Mouse (Mus musculus): Measurements from ENCODE around the gene Ino80.
A peak's percentile ranks its signal among the peaks of the same experiment; 100 is the strongest.

The Ino80 gene

DNA sequence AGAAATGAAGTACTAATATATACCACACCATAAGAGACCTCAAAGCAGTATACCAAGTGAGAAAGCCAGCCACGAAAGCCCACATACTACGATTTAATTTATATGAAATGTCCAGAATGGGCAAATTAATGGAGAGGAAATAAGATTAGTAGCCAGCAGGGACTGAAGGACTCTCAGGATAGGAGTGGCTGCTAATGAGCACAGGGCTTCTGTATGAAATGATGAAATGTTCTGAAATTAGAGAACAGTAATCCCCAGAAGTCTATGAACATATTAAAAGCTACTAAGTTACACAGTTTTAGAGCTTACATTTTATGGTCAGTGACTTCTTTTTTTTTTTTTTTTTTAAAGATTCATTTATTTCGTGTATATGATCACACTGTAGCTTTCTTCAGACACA lies 22.9 kb downstream of the Ino80 start:
- no peak for DNase-seq (ENCODE audit: low spot score in 2 of 2)

DNA sequence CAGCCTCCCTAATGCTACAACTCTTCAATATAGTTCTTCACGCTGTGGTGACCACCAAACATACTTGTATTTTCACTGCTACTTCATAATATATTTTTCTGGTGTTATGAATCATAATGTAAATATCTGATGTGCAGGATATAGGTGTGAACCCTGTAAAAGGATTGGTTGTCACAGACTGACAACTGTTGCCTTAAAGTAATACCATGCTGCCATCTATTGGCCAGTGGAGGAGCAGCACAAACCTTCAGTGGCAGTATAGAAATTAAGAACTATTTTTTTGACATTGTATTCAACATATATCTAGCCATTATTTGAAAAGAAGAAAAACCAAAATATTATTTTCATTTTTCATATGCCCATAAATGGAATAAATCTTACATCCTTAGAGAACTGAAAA lies 40.5 kb downstream of the Ino80 start:
- peak in 1 of 2 experiments; percentile 49 for DNase-seq (ENCODE audit: low spot score in 2 of 2)

DNA sequence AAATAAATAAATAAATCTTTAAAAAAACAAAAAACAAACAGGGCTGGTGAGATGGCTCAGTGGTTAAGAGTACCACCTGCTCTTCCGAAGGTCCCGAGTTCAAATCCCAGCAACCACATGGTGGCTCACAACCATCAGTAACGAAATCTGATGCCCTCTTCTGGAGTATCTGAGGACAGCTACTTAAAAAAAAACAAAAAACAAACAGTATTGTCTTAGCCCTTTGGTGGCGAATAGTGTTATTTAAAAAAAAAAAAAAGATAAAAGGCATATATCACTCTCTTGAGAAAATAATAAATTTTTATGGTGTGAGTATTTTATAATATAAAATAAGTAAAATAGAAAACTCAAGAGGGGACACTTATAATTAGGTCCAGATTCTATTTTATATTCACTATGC lies 41.0 kb downstream of the Ino80 start:
- DNase-seq (ENCODE audit: low spot score in 2 of 2): no peak

DNA sequence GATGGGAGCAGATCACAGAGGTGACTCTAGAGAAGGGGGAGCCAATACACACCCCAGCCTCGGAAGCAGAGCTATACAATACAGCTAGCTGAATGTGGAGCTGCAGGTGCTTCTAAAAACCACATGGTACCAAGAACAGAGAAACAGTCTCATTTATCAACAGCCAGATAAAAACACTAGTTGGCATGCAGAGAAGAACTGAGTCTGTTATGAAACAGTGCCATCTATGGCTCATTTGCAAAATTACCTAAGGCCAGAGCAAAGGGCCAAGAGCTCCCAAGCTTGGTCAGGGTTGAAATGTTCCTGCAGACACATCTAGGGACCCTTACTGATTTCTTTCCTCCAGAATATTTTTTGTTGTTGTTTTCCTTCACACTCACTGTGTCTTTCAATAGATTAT lies 63.7 kb downstream of the Ino80 start:
- DNase-seq (ENCODE audit: low spot score in 2 of 2): peak in 1 of 2 experiments; percentile 33

DNA sequence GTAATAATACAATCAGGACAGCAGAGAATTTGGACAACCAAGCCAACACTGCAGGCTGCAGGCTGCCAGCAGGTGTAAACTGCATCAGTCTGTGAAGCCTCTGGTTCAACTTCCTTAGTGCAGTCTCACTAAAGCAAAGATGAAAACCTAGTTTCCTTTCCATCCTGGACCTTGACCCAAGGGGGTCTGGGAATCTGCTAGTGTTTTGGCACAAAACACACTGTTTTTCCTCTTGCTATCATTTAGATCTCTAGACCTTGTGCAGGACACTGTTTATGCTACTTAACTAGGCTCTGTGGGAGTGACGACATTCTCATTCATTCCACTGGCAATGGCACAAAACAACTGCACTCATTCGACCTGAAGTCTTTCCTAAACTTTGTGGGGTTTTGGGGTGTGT lies 65.8 kb downstream of the Ino80 start:
- no peak for DNase-seq (ENCODE audit: low spot score in 2 of 2)

DNA sequence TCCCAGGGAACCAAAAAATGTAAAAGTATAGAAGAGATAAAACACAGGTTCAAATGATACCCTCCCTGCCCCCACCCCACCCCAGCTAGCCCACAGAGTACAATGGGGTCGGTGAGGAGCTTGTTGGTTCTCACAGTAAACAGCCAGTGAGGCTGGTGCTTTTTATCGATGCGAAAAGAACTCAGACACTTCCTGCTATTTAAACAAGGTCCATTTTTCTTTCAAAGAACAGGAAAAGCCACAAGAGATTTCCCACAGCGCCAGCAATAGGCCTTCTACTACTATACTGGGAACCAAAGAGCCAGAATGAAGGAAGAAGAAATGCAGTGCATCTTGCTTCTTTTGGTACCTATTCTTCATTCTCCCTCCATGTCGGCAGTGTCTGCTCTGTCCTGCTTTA lies 66.5 kb downstream of the Ino80 start:
- DNase-seq (ENCODE audit: low spot score in 2 of 2): no peak

DNA sequence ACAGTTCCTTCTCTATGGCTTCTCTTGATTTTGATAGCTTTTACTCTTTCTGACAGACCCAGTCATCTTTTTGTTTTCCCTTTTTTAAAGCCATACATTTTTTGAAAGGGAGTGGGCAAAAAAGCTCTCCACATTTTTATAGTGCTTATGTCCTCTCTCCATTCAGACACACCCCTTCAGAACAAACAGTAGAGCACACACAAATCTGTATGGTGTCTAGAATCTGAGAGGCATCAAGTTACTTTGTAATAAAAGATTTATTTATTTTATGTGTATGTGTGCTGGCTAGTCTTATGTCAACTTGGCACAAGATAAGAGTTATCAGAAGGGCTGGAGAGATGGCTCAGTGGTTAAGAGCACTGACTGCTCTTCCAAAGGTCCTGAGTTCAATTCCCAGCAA lies 68.8 kb downstream of the Ino80 start:
- no peak for DNase-seq (ENCODE audit: low spot score in 2 of 2)

DNA sequence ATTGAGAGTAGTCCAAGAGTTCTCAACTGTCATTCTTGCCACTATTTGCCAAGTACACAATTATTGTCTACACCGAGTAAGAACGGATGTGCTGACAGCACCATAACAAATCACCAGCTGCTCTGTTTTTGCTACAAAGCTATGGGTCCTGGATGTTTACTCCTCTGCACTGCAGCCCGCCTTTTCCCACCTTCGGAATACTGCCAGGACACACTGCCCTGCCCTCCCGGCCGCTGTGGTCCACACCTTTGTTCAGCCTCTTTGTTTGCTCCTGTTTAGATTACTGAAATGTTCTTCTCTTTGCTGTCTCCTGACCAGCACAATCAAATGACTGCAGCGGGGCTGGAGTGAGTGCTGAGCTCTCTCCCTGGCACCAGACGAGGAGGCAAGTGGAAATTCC lies 69.2 kb downstream of the Ino80 start:
- no peak for DNase-seq (ENCODE audit: low spot score in 2 of 2)

DNA sequence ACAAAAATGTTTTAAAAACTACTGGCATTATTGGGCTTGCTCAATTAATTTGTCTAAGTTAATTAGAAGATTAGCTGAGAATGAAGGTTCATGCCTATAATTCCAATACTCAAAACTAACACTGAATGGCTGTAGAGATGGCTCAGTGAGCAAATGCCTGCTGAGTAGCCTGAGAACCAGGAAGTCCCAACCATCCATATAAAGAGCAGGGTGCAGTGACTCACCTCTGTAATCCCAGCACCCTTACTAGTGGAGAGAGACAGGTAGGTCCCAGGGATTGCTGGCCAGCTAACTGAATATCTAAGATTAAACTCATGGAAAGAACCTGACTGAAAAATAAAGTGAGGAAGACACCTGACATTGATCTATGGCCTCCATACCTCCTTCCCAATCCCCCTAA lies 78.2 kb downstream of the Ino80 start:
- no peak for DNase-seq (ENCODE audit: low spot score in 2 of 2)

DNA sequence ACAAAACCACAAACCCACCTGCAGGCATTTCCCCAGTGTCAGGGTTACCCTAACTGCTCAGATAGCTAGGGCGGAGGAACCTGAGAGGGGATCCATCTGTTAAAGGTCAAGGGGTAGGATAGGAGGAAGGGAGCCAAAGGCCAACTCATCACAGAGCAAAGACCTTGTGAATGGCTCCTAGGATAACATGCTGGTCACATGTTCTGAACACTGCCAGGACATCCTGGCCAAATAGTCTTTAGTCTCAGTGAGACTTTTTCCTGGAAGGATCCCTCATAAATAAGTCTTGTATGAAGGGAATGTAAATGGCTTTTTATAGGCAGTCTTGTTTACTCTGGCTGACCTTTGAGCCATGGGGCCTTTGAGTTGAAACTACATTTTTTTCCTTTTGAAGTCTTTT lies 78.8 kb downstream of the Ino80 start:
- DNase-seq (ENCODE audit: low spot score in 2 of 2): no peak

DNA sequence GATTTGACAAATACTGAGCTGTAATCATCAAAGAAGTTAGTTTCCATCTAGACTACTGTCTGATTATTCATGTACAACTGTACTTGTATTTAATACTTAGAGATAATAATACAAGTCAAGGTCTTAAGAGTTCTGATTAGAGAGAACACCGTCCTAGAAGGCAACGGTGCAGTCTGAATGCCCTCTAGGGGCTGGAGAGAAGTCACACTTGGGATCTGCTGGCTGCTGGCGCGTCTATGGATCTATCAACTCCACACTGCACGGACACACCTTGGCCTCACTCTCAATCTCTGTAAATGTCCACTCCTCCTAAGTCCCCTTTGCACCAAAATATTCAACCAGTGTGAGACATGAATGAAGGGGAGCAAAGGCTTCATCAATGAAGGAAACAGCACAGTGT lies 79.2 kb downstream of the Ino80 start:
- no peak for DNase-seq (ENCODE audit: low spot score in 2 of 2)

DNA sequence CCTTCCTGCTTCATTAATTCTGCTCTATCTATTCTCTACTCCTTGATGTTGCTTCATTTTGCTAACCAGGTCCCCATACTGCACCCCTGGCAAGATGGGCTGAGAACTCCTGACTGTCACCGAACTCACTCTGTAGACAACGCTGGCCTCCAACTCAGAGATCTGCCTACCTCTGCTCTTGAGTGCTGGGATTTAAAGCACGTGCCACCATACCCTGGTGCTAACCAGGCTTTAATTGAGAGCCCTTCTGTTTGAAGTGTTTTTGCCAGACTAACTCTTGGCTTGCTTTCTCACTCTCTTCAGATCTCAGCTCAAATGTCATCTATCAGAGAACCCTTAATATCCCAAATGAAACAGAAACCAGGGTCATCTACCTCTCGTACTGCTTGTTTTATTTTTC lies 87.5 kb downstream of the Ino80 start:
- no peak for DNase-seq (ENCODE audit: low spot score in 2 of 2)

DNA sequence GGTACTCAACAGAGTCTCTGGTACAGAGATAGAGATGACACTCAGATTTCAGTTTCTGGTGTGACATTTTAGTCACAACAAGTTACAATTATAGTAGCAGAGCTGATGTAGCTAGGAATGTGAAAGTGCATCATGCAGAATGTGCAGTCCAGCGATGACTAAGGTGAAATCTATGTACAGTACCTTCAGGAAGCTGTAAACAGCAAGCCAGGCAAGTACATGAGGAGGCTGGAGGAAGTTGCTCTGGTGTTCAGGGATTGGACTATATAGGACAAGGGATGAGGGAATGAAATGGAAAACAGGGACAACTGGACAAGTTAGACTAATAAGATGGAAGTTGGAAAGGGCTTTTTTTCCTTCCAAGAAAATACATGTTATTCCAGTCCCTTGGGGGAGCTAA lies 89.2 kb downstream of the Ino80 start:
- no peak for DNase-seq (ENCODE audit: low spot score in 2 of 2)

DNA sequence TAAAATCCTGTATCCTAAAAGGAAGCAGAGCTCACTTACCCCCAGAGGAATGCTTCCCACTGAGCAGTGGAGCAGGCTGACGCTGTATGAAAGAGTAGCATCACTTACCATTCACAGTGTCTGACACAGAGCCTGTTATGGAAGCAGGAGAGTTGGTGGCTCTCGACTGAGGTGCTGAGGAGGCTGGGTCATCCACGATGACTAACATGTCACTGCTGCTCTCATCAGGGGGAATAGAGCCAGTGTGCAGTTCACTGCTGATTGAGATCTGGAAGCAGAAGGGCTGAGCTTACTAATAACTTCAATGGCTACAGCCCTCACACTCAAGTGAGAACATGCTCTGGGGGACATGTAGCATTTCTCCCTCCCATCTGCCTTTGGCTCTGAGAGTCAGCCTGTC lies 98.0 kb downstream of the Ino80 start:
- no peak for DNase-seq (ENCODE audit: low spot score in 2 of 2)

DNA sequence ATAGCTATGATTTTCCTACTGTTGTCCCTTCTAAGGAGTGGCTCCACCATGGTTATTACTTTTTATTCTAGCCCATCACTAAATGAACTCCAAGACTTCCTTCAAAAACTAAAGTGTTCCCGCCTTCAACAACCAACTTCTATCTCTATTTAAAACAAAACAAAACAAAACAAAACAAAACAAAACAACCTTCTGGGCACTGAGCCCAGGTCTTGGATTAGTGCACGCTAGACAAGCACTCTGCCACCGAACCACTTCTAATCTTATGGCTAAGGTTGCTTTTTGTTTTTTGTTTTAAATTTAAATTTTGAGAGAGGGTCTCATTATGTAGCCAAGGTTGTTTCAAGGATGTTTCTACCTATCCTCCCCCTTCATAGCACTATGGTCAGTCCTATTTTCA lies 99.7 kb downstream of the Ino80 start:
- DNase-seq (ENCODE audit: low spot score in 2 of 2): no peak

DNA sequence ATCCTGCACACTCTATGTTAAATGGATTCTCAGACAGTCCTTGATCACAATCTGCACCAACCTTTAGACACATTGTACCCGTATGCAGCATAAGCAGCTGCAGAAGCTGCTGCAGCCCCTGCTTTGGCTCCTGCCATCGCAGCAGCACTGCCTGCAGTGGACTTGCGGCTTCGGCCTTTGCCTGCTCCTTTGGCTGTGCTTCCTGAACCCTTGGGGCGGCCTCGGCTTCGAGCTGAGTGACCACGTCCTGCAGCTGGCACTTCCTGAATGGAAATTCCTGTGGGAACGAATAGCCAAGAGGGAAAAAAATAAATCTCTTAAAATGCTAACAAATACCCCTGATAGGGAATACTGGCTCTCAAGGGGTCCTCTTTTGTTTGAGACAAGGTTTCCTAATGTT lies 100.2 kb downstream of the Ino80 start:
- no peak for DNase-seq (ENCODE audit: low spot score in 2 of 2)

DNA sequence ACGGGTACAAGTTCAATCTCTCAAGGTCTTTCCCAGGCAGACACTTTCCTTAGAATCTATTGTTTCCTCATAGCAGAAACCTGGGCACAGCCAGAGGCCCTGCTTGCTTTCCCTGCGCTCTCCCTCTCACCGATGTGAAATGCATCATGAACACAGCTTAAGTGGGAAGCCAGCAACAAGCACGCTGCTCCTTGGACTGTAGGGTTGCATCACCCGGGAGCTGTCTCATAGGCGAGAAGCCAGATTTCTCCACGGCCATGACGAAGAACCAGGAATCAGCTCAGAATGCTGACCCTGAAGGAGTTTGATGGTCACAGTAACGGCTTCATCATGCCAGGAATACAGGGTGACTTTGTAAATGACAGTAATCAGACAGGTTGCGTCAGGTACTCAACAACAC lies 107.4 kb downstream of the Ino80 start:
- DNase-seq (ENCODE audit: low spot score in 2 of 2): no peak

DNA sequence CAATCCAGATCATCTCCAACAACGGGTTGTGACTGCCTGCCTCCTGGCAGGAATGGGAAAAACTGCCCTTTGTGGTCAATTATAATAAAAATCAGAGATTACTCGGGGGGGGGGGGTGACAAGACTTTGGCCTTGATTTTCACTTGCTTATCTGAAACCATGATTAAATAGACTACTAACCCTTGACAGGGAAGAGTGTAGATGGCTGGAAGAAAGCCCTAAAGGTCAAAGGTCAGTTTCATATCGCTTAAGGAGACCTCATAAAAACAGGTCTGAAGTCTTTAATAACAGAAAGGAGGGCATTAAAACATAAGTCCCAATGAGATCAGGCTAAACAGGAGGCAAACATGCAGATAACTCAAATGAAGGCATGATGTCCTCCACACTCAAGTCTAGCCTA lies 110.1 kb downstream of the Ino80 start:
- DNase-seq (ENCODE audit: low spot score in 2 of 2): no peak

DNA sequence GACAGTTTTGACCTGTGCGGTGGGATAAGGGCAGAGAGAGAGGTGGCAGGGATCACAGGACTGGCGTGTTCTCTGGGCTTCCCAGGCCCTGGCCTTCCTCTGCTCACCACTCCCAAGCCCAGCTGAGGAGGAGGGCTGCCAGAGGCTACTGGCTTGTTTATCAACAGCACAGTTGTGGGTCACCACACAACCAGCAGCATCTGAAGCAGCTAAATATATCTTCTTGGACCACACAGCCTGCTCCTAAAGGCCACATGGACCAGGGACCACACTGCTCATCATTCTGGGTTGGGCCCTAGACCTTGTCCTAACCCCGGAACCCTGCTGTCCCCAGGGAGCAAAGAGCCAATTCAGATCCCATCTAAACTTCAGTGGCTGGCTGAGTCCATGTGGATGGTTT lies 112.5 kb downstream of the Ino80 start:
- no peak for DNase-seq (ENCODE audit: low spot score in 2 of 2)

DNA sequence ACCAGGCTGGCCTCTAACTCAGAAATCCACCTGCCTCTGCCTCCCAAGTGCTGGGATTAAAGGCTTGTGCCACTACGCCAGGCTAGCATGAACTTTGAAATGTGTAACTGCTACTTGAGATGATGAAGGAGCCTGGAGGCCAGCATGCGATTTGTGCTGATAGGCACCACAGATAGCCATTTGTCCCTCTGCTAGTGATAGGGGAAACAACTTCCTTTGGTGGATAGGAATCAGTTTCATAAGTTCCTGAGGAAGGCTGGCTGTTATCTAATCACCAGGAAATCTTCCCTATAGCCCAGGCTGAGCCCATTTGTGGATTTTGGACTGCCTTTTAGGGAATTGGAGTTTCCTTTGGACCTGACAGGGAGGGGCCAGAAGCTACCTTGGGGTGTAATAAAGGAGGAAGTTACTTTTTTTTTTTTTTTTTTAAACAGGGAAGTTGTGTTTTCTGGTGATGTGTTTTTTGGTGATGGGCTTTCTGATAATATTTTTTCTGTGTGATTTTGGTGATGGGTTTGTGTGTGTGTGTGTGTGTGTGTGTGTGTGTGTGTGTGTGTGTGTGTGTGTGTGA lies 117.7 kb downstream of the Ino80 start:
- DNase-seq (ENCODE audit: low spot score in 2 of 2): no peak

DNA sequence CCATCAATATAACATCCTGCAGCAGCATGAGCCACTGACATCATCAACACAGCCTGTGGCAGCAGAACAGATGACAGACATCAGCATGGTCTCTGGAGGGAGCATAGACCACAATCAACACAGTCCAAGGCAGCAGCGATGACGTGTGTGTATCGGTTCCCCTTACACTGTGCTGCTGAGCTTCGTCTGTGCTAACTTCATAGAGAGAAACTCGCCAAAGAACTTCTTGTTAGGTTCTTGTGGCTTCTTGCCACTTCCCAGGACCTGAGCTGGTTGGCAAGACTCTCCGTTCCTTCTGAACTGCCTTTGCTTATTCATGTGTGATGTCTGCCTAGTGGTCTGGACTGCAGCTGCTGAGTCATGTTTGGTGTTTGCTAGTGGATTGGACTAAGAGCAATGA lies 119.2 kb downstream of the Ino80 start:
- no peak for DNase-seq (ENCODE audit: low spot score in 2 of 2)

DNA sequence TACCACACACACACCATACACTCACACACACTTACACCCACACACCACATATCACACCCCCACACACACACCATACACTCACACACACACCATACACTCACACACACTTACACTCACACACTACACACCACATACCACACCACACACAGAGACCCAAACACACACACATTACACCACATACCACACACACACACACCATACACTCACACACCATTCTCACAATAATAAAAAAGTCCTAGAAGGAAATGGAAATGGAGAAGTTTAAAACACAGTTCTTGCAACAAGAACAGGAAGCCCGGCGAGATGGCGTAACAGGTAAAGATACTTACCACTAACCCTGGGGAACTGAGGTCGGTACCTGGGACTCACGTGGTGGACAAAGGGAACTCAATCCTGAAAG lies 120.7 kb downstream of the Ino80 start:
- no peak for DNase-seq (ENCODE audit: low spot score in 2 of 2)

DNA sequence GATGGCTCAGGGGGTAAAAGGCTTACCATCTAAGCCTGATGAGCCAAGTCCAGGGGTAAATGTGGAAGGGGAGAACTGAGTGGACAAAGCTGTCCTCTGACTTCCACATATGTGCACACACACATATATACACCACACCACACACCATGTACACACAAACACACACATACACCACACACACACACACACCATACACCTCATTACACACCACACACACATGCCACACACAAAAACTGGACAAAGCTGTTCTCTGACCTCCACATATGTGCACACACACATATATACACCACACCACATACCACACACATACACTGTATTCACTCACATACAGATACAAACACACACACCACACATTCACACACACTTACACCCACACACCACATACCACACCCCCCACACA lies 121.2 kb downstream of the Ino80 start:
- DNase-seq (ENCODE audit: low spot score in 2 of 2): no peak

DNA sequence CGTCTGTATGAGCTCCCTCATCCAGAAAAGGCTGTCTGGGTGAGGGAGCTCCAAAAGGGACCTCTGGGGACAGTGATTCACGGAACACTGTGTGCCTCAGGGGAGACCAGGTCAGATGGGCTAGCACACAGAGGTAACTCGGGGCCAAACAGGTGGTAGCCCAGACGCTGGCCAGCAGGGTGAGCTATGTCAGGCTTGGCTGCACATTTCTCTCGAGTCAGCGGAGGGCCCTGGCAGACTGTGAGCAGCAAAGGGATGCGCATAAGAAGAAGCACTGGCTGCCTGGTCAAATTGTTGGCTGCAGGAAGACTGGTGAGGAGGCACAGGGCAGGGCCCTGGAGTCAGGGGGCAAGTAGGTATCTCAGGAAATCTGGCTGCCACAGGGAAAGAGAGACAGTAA lies 121.8 kb downstream of the Ino80 start:
- no peak for DNase-seq (ENCODE audit: low spot score in 2 of 2)

DNA sequence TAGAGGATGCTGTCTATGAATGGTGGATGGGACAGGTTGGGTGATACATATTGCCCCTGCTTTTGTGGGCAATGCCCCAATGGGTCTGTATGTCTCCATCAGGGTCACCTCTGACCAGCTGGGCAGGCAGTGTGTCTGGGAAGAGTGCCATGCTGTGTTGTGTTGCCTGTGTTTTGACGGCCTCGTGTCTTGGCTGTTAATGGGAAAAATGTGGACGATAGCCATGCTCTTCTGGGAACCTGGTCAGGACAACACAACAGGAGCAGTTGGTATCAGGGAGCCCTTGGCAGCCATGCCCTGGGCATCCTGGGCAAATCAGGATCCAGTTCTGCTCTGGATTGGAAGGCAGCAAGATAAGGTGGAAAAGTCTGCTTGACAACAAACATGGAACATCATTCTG lies 122.4 kb downstream of the Ino80 start:
- DNase-seq (ENCODE audit: low spot score in 2 of 2): no peak
